Mouse (Mus musculus) hindbrain, embryonic 11.5 days (tissue): ENCODE data around the gene Itga4. TPM values are rescaled to one million over a fixed set of nuclear protein-coding genes. Genes with fewer than 3 reads are reported as not detected.

Experiments used
- ATAC-seq: fragments of 200-750 bp; cut with Nextera tagmentation; 2 replicates; pipeline ENCODE4 v1.8.0; 2017; ENCODE audit warnings: mild to moderate bottlenecking, moderate TSS enrichment, moderate library complexity; ENCODE audit not compliant: low FRiP score
- DNase-seq: peaks from one replicate; pipeline ENCODE4 v3.0.0-alpha.2; 2015; ENCODE audit warnings: low spot score
- H3K27ac ChIP-seq: fragments of 300-500 bp; sonication (generic); 2 replicates; pipeline ENCODE4 v1.5.1; 2014; ENCODE audit warnings: mild to moderate bottlenecking, low read depth, low read length
- H3K27me3 ChIP-seq: fragments of 300-500 bp; sonication (generic); 2 replicates; pipeline ENCODE4 v1.6.1; 2014; ENCODE audit warnings: mild to moderate bottlenecking, low read length, moderate library complexity, mixed read lengths; ENCODE audit not compliant: control insufficient read depth, insufficient read depth
- H3K36me3 ChIP-seq: fragments of 300-500 bp; sonication (generic); 2 replicates; pipeline ENCODE4 v1.6.1; 2014; ENCODE audit warnings: mild to moderate bottlenecking, low read length, moderate library complexity, mixed read lengths; ENCODE audit not compliant: control insufficient read depth, insufficient read depth
- H3K4me1 ChIP-seq: fragments of 300-500 bp; sonication (generic); replicated peaks from 2 replicates; pipeline ENCODE4 v1.6.1; 2014; ENCODE audit warnings: low read length, mixed read lengths; ENCODE audit not compliant: control insufficient read depth, insufficient read depth
- H3K4me2 ChIP-seq: fragments of 300-500 bp; sonication (generic); replicated peaks from 2 replicates; pipeline ENCODE4 v1.6.1; 2014; ENCODE audit warnings: mild to moderate bottlenecking, low read depth, low read length
- H3K4me3 ChIP-seq: fragments of 300-500 bp; sonication (generic); 2 replicates; pipeline ENCODE4 v1.5.1; 2014; ENCODE audit warnings: low read depth, low read length
- H3K9ac ChIP-seq: fragments of 300-500 bp; sonication (generic); 2 replicates; pipeline ENCODE4 v1.6.1; 2014; ENCODE audit warnings: low read depth, low read length
- H3K9me3 ChIP-seq: fragments of 300-500 bp; sonication (generic); 2 replicates; pipeline ENCODE4 v1.6.1; 2016; ENCODE audit warnings: low read length; ENCODE audit not compliant: control insufficient read depth
- WGBS: fragments of 180-500 bp; shearing (Covaris S2); extraction: QIAGEN DNeasy Blood & Tissue Kit; methylation state at CpG from one replicate; pipeline ENCODE4 v1.1.7; 2014; 5-methylcytosine and 5-hydroxymethylcytosine counted together
- polyA plus RNA-seq: library from polyadenylated mRNA; unstranded; fragments of >200 nt; fragmentation: Nextera tagmentation; extraction: Ambion mirVana; gene quantifications from 2 replicates; pipeline ENCODE4 v1.2.1, GENCODE M21; 2014

The Itga4 gene
- polyA plus RNA-seq, 1 experiment from 2014 or later: 9.0 TPM

- no peak for ATAC-seq
- Histone ChIP-seq H3K9me3 (no peaks in the 10 kb centered on the region), H3K4me1 (no peaks in the 10 kb centered on the region), H3K27me3 (no peaks in the 10 kb centered on the region), H3K36me3 (no peaks in the 10 kb centered on the region), H3K9ac (no peak overlapping the region), H3K4me3 (no peak overlapping the region), H3K27ac (no peak overlapping the region), H3K4me2 (no peak overlapping the region)
- 85% methylated on average over 4 of the region's 4 CpGs for WGBS
- no peak for DNase-seq
Observed at GRCm38 (mm10) chr2:79352100-79352802, 97.0 kb downstream of the Itga4 start.

- 96% methylated on average over 16 of the region's 16 CpGs for WGBS
- Histone ChIP-seq H3K9me3 (no peaks in the 10 kb centered on the region), H3K27me3 (no peaks in the 10 kb centered on the region), H3K27ac (no peak overlapping the region), H3K9ac (no peak overlapping the region), H3K4me3 (no peak overlapping the region), H3K36me3 (no peaks in the 10 kb centered on the region), H3K4me2 (no peak overlapping the region), H3K4me1 (no peaks in the 10 kb centered on the region)
- ATAC-seq: no peak
- DNase-seq: no peak
Observed at GRCm38 (mm10) chr2:79354773-79355172, 99.5 kb downstream of the Itga4 start.

- no peak overlapping the region for H3K4me2 ChIP-seq
- no peak for DNase-seq
- no peak for ATAC-seq
- H3K27me3 ChIP-seq: no peaks in the 10 kb centered on the region
- 88% methylated on average over 3 of the region's 3 CpGs for WGBS
- H3K9me3 ChIP-seq: no peaks in the 10 kb centered on the region
- H3K27ac ChIP-seq: no peak overlapping the region
- no peak overlapping the region for H3K9ac ChIP-seq
- H3K4me1 ChIP-seq: no peaks in the 10 kb centered on the region
- H3K4me3 ChIP-seq: no peak overlapping the region
- H3K36me3 ChIP-seq: no peaks in the 10 kb centered on the region
Observed at GRCm38 (mm10) chr2:79357835-79358234, 102.6 kb downstream of the Itga4 start.

GRCm38 (mm10) chr2:79362029-79362428, 106.8 kb downstream of the Itga4 start:
- Histone ChIP-seq H3K4me1 (no peaks in the 10 kb centered on the region), H3K4me2 (no peak overlapping the region), H3K9me3 (no peaks in the 10 kb centered on the region), H3K27ac (no peak overlapping the region), H3K4me3 (no peak overlapping the region), H3K27me3 (no peaks in the 10 kb centered on the region), H3K9ac (no peak overlapping the region), H3K36me3 (no peaks in the 10 kb centered on the region)
- DNase-seq: no peak
- ATAC-seq: no peak
- 70% methylated on average over 6 of the region's 6 CpGs for WGBS

GRCm38 (mm10) chr2:79363920-79364319, 108.7 kb downstream of the Itga4 start:
- H3K36me3 ChIP-seq: no peaks in the 10 kb centered on the region
- no peak overlapping the region for H3K9ac ChIP-seq
- no peaks in the 10 kb centered on the region for H3K27me3 ChIP-seq
- no peaks in the 10 kb centered on the region for H3K9me3 ChIP-seq
- H3K4me1 ChIP-seq: no peaks in the 10 kb centered on the region
- H3K4me3 ChIP-seq: no peak overlapping the region
- no peak overlapping the region for H3K27ac ChIP-seq
- no peak overlapping the region for H3K4me2 ChIP-seq
- WGBS: 74% methylated on average over 6 of the region's 6 CpGs
- DNase-seq: no peak
- ATAC-seq: no peak

GRCm38 (mm10) chr2:79367451-79368450, 112.5 kb downstream of the Itga4 start:
- H3K9ac ChIP-seq: no peak overlapping the region
- no peaks in the 10 kb centered on the region for H3K4me1 ChIP-seq
- ATAC-seq (0 out of 2 replicates have a peak, but pooled peaks have one; percentile 37), DNase-seq (no peak)
- no peak overlapping the region for H3K4me2 ChIP-seq
- no peak overlapping the region for H3K27ac ChIP-seq
- 75% methylated on average over 18 of the region's 18 CpGs for WGBS
- H3K27me3 ChIP-seq: no peaks in the 10 kb centered on the region
- no peak overlapping the region for H3K4me3 ChIP-seq
- no peaks in the 10 kb centered on the region for H3K36me3 ChIP-seq
- no peaks in the 10 kb centered on the region for H3K9me3 ChIP-seq

- Histone ChIP-seq H3K9me3 (no peaks in the 10 kb centered on the region), H3K27ac (no peak overlapping the region), H3K27me3 (no peaks in the 10 kb centered on the region), H3K36me3 (no peaks in the 10 kb centered on the region), H3K4me1 (no peaks in the 10 kb centered on the region), H3K4me2 (no peak overlapping the region), H3K4me3 (no peak overlapping the region), H3K9ac (no peak overlapping the region)
- ATAC-seq (no peak), DNase-seq (no peak)
- 75% methylated on average over 12 of the region's 12 CpGs for WGBS
Observed at GRCm38 (mm10) chr2:79368661-79369060, 113.4 kb downstream of the Itga4 start.

GRCm38 (mm10) chr2:79369061-79369524, 113.9 kb downstream of the Itga4 start:
- Histone ChIP-seq H3K4me2 (no peak overlapping the region), H3K4me1 (no peaks in the 10 kb centered on the region), H3K27ac (no peak overlapping the region), H3K9me3 (no peaks in the 10 kb centered on the region), H3K9ac (no peak overlapping the region), H3K36me3 (no peaks in the 10 kb centered on the region), H3K27me3 (no peaks in the 10 kb centered on the region), H3K4me3 (no peak overlapping the region)
- ATAC-seq: peak; percentile 60
- WGBS: 49% methylated on average over 7 of the region's 7 CpGs
- DNase-seq: peak; percentile 47
